ENCODE assay signal across 9 mouse cellular contexts in the genomic region with DNA sequence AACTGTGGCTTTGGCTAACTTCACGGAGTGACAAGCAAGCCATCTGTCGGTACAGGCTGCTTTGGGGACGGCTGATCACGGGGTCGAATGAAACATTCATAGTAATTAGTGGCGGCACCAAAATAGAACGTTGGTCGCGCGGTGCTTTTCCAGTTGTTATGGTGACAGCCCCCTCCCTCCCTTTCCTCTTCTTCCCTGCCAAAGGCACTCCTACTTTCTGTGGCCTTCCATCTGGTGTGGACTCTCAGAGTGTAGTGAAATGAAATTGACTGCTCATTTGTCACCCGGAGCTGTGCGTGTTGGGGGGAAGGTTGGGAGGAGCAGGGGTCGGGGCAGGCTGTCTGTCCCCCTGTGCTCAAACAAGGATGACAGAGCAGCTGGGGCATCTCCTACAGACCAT.
DNase-seq lines count a peak whose midpoint lies in the region; ATAC-seq lines count a peak whose summit lies in the region.
"Had no signal": no experiment of that assay in that cellular context is flagged by ENCODE, and none has a peak within 500 bp of the region (broad histone marks: within the 10 kb centered on the region; RNA-seq: fewer than 3 reads in every experiment).

No protein-coding gene starts in this region.

- no peaks in the 10 kb centered on the region for H3K36me3 ChIP-seq in forebrain, embryonic 11.5 days (ENCODE audit: control insufficient read depth, insufficient read depth, low read length)
- no peaks in the 10 kb centered on the region for H3K36me3 ChIP-seq in forebrain, embryonic 10.5 days (replicated peaks)
- H3K36me3 ChIP-seq in forebrain, embryonic 16.5 days (ENCODE audit: control insufficient read depth, insufficient read depth), result no peaks in the 10 kb centered on the region
- H3K36me3 ChIP-seq in hindbrain, embryonic 11.5 days (ENCODE audit: control insufficient read depth, insufficient read depth, low read length), result no peaks in the 10 kb centered on the region
- H3K36me3 ChIP-seq in midbrain, embryonic 16.5 days (ENCODE audit: control insufficient read depth, insufficient read depth, low read length), result no peaks in the 10 kb centered on the region

- 52% methylated on average over 13 of the region's 13 CpGs for WGBS in forebrain, embryonic 11.5 days
- 76% methylated on average over 13 of the region's 13 CpGs for WGBS in forebrain, embryonic 10.5 days
- WGBS in forebrain, embryonic 16.5 days, result 5% methylated on average over 13 of the region's 13 CpGs
- 25% methylated on average over 13 of the region's 13 CpGs for WGBS in hindbrain, embryonic 11.5 days
- WGBS in midbrain, embryonic 16.5 days, result 17% methylated on average over 13 of the region's 13 CpGs

- H3K4me1 ChIP-seq in forebrain, embryonic 11.5 days (replicated peaks; ENCODE audit: control insufficient read depth, insufficient read depth, low read length), result no peaks in the 10 kb centered on the region
- H3K4me1 ChIP-seq in forebrain, embryonic 10.5 days, result peaks cover 12% of the 10 kb centered on the region
- peaks cover 25% of the 10 kb centered on the region for H3K4me1 ChIP-seq in forebrain, embryonic 16.5 days (replicated peaks; ENCODE audit: control insufficient read depth, insufficient read depth, low read length)
- peaks cover 6% of the 10 kb centered on the region; the same call in 1 of the 2 replicates for H3K4me1 ChIP-seq in hindbrain, embryonic 11.5 days (replicated peaks; ENCODE audit: control insufficient read depth, insufficient read depth, low read length)
- peaks cover 9% of the 10 kb centered on the region for H3K4me1 ChIP-seq in midbrain, embryonic 16.5 days (ENCODE audit: control insufficient read depth, insufficient read depth, low read length)

- peak; percentile 90 for ATAC-seq in forebrain, embryonic 11.5 days (replicated peaks; ENCODE audit: low FRiP score)
- peak; percentile 96 for ATAC-seq in forebrain, embryonic 16.5 days
- ATAC-seq in hindbrain, embryonic 11.5 days (ENCODE audit: low FRiP score), result peak; percentile 92
- peak; percentile 89 for ATAC-seq in midbrain, embryonic 16.5 days
- ATAC-seq in megakaryocyte-erythroid progenitor cell, adult 5-6 weeks (replicated peaks; ENCODE audit: low FRiP score, low TSS enrichment, poor library complexity, severe bottlenecking), result no peak

- no peak overlapping the region for H3K27ac ChIP-seq in forebrain, embryonic 11.5 days (ENCODE audit: low read depth, low read length)
- no peak overlapping the region for H3K27ac ChIP-seq in forebrain, embryonic 10.5 days
- peak overlapping the region; percentile 57 for H3K27ac ChIP-seq in forebrain, embryonic 16.5 days (ENCODE audit: low read length)
- peak overlapping the region; percentile 71 for H3K27ac ChIP-seq in hindbrain, embryonic 11.5 days (ENCODE audit: low read depth, low read length)
- H3K27ac ChIP-seq in midbrain, embryonic 16.5 days (ENCODE audit: low read length), result 0 out of 2 replicates have a peak overlapping the region, but pooled peaks have one; percentile 50
- H3K27ac ChIP-seq: macrophage had no signal

- H3K27me3 ChIP-seq in forebrain, embryonic 11.5 days (ENCODE audit: control insufficient read depth, insufficient read depth, low read length), result no peaks in the 10 kb centered on the region
- no peaks in the 10 kb centered on the region for H3K27me3 ChIP-seq in forebrain, embryonic 10.5 days (ENCODE audit: poor library complexity, severe bottlenecking)
- H3K27me3 ChIP-seq in forebrain, embryonic 16.5 days (replicated peaks; ENCODE audit: control insufficient read depth, insufficient read depth, low read length), result no peaks in the 10 kb centered on the region
- no peaks in the 10 kb centered on the region for H3K27me3 ChIP-seq in hindbrain, embryonic 11.5 days (ENCODE audit: control insufficient read depth, insufficient read depth, low read length)
- H3K27me3 ChIP-seq in midbrain, embryonic 16.5 days (ENCODE audit: control insufficient read depth, insufficient read depth, low read depth, low read length), result no peaks in the 10 kb centered on the region

- peak; percentile 71 for DNase-seq in forebrain, embryonic 11.5 days (ENCODE audit: low spot score)
- DNase-seq in forebrain, embryonic 10.5 days (ENCODE audit: extremely low spot score, low spot score), result no peak
- DNase-seq in hindbrain, embryonic 11.5 days (ENCODE audit: low spot score), result peak; percentile 73
- DNase-seq in layer of hippocampus, postnatal 25 days (ENCODE audit: extremely low spot score in 1 of 2, low spot score in 1 of 2), result peak; percentile 37 to 49
- no peak for DNase-seq in urinary bladder, postnatal 10 days (ENCODE audit: low spot score)

- H3K4me2 ChIP-seq in forebrain, embryonic 11.5 days (ENCODE audit: low read depth, low read length, severe bottlenecking), result no peak overlapping the region
- peak overlapping the region; percentile 12 for H3K4me2 ChIP-seq in forebrain, embryonic 16.5 days (ENCODE audit: low read length)
- H3K4me2 ChIP-seq in hindbrain, embryonic 11.5 days (replicated peaks; ENCODE audit: low read depth, low read length), result no peak overlapping the region
- no peak overlapping the region for H3K4me2 ChIP-seq in midbrain, embryonic 16.5 days (ENCODE audit: low read length)

- H3K4me3 ChIP-seq in forebrain, embryonic 11.5 days (ENCODE audit: low read depth, low read length), result no peak overlapping the region
- H3K4me3 ChIP-seq in forebrain, embryonic 10.5 days, result no peak overlapping the region
- no peak overlapping the region for H3K4me3 ChIP-seq in forebrain, embryonic 16.5 days (replicated peaks; ENCODE audit: low read length)
- no peak overlapping the region for H3K4me3 ChIP-seq in hindbrain, embryonic 11.5 days (ENCODE audit: low read depth, low read length)
- H3K4me3 ChIP-seq in midbrain, embryonic 16.5 days (ENCODE audit: low read depth, low read length), result no peak overlapping the region

- no peak overlapping the region for H3K9ac ChIP-seq in forebrain, embryonic 11.5 days (ENCODE audit: low read length)
- H3K9ac ChIP-seq in forebrain, embryonic 16.5 days (replicated peaks; ENCODE audit: low read depth, low read length), result no peak overlapping the region
- no peak overlapping the region for H3K9ac ChIP-seq in hindbrain, embryonic 11.5 days (ENCODE audit: low read depth, low read length)
- no peak overlapping the region for H3K9ac ChIP-seq in midbrain, embryonic 16.5 days (ENCODE audit: low read depth, low read length)

- no peaks in the 10 kb centered on the region for H3K9me3 ChIP-seq in forebrain, embryonic 11.5 days (ENCODE audit: control insufficient read depth, low read length)
- no peaks in the 10 kb centered on the region for H3K9me3 ChIP-seq in forebrain, embryonic 10.5 days
- H3K9me3 ChIP-seq in forebrain, embryonic 16.5 days (ENCODE audit: control insufficient read depth, low read length), result no peaks in the 10 kb centered on the region
- H3K9me3 ChIP-seq in hindbrain, embryonic 11.5 days (ENCODE audit: control insufficient read depth, low read length), result no peaks in the 10 kb centered on the region
- no peaks in the 10 kb centered on the region for H3K9me3 ChIP-seq in midbrain, embryonic 16.5 days (replicated peaks; ENCODE audit: control insufficient read depth, low read length, poor library complexity, severe bottlenecking)

Comparison
In these comparisons a context has a peak if more than half of its experiments do, and no peak if none do; other contexts are left out.
1. DNase-seq: peak in forebrain, embryonic 11.5 days (single experiment), hindbrain, embryonic 11.5 days (single experiment) and layer of hippocampus, postnatal 25 days (2 of 2); none in forebrain, embryonic 10.5 days (single experiment) and urinary bladder, postnatal 10 days (single experiment).
2. H3K27ac ChIP-seq: peak in forebrain, embryonic 16.5 days (single experiment), hindbrain, embryonic 11.5 days (single experiment) and midbrain, embryonic 16.5 days (single experiment); none in forebrain, embryonic 11.5 days (single experiment) and forebrain, embryonic 10.5 days (single experiment).